Mouse (Mus musculus) testis, adult 2 months (tissue): ENCODE data around the gene Thegl. TPM values are rescaled to one million over a fixed set of nuclear protein-coding genes. Genes with fewer than 3 reads are reported as not detected.
A peak's percentile ranks its signal among the peaks of the same experiment; 100 is the strongest.
"Not testable (repeated sequence)": the region's sequence is repeated elsewhere in the genome, so short reads cannot be mapped to it uniquely, and the experiment has no call there.

Experiments used
- H3K27ac ChIP-seq: fragments of 200-500 bp; 2 replicates; pipeline ENCODE4 v1.5.1; 2012; ENCODE audit warnings: low read depth, low read length; ENCODE audit not compliant: control insufficient read depth, insufficient read depth
- H3K27me3 ChIP-seq: fragments of 200-500 bp; 2 replicates; pipeline ENCODE4 v1.6.1; 2012; ENCODE audit warnings: mild to moderate bottlenecking, low read length, moderate library complexity; ENCODE audit not compliant: control insufficient read depth, insufficient read depth
- H3K36me3 ChIP-seq: fragments of 200-500 bp; 2 replicates; pipeline ENCODE4 v1.6.1; 2012; ENCODE audit warnings: mild to moderate bottlenecking, low read length; ENCODE audit not compliant: control insufficient read depth, insufficient read depth
- H3K4me1 ChIP-seq: fragments of 200-500 bp; 2 replicates; pipeline ENCODE4 v1.6.1; 2012; ENCODE audit warnings: low read length; ENCODE audit not compliant: control insufficient read depth, insufficient read depth
- H3K4me3 ChIP-seq: fragments of 200-500 bp; 2 replicates; pipeline ENCODE4 v1.5.1; 2012; ENCODE audit warnings: low read depth, mild to moderate bottlenecking, low read length, moderate library complexity, mixed read lengths; ENCODE audit not compliant: control insufficient read depth
- CTCF ChIP-seq: fragments of 200-500 bp; IDR thresholded peaks from 2 replicates; pipeline ENCODE4 v1.5.1; 2012; ENCODE audit warnings: low read depth, mild to moderate bottlenecking, inconsistent platforms, low read length, moderate library complexity; ENCODE audit not compliant: control insufficient read depth, insufficient read depth, insufficient replicate concordance
- POLR2A ChIP-seq: fragments of 200-500 bp; IDR thresholded peaks from 2 replicates; pipeline ENCODE4 v1.6.1; 2012; ENCODE audit warnings: low read depth, mild to moderate bottlenecking, inconsistent platforms, low read length, moderate library complexity; ENCODE audit not compliant: control insufficient read depth
- polyA plus RNA-seq: library from polyadenylated mRNA; depleted of rRNA; stranded (reverse); fragments of >200 nt; gene quantifications from 2 replicates; pipeline ENCODE4 v1.2.3, GENCODE M21; 2012

The Thegl gene
- polyA plus RNA-seq, 1 experiment: 149 TPM

- peak; percentile 59; the same call in 1 of the 2 replicates for TF ChIP-seq CTCF
- TF ChIP-seq POLR2A: no peak
These were observed 73.5 kb downstream of the Thegl start for GRCm38 (mm10) chr5:77089294-77089693.

GRCm38 (mm10) chr5:77089901-77090300, 74.1 kb downstream of the Thegl start:
- TF ChIP-seq CTCF: no peak
- no peak for TF ChIP-seq POLR2A
- H3K4me1 ChIP-seq: peaks cover 8% of the 10 kb centered on the region
- no peak overlapping the region for H3K27ac ChIP-seq

More at GRCm38 (mm10) chr5:77089294-77089693, 73.5 kb downstream of the Thegl start:
- Histone ChIP-seq H3K4me1 (peaks cover 4% of the 10 kb centered on the region), H3K27ac (no peak overlapping the region), H3K36me3 (no peaks in the 10 kb centered on the region), H3K4me3 (no peak overlapping the region), H3K27me3 (no peaks in the 10 kb centered on the region)

GRCm38 (mm10) chr5:77090521-77091096, 74.8 kb downstream of the Thegl start:
- H3K27ac ChIP-seq: no peak overlapping the region
- no peaks in the 10 kb centered on the region for H3K36me3 ChIP-seq
- no peak for TF ChIP-seq CTCF
- TF ChIP-seq POLR2A: no peak
- no peaks in the 10 kb centered on the region for H3K27me3 ChIP-seq
- H3K4me1 ChIP-seq: peaks cover 10% of the 10 kb centered on the region
- no peak overlapping the region for H3K4me3 ChIP-seq

More at GRCm38 (mm10) chr5:77089901-77090300, 74.1 kb downstream of the Thegl start:
- Histone ChIP-seq H3K36me3 (no peaks in the 10 kb centered on the region), H3K27me3 (no peaks in the 10 kb centered on the region), H3K4me3 (no peak overlapping the region)

GRCm38 (mm10) chr5:77091923-77092322, 76.1 kb downstream of the Thegl start:
- Histone ChIP-seq H3K27me3 (no peaks in the 10 kb centered on the region), H3K27ac (no peak overlapping the region; the same call in 1 of the 2 replicates), H3K4me1 (peaks cover 10% of the 10 kb centered on the region), H3K36me3 (no peaks in the 10 kb centered on the region), H3K4me3 (no peak overlapping the region)
- TF ChIP-seq POLR2A (no peak), CTCF (no peak)

- no peaks in the 10 kb centered on the region for H3K27me3 ChIP-seq
- no peak for TF ChIP-seq CTCF
- TF ChIP-seq POLR2A: no peak
- H3K4me1 ChIP-seq: peaks cover 9% of the 10 kb centered on the region
- H3K27ac ChIP-seq: no peak overlapping the region
- H3K4me3 ChIP-seq: no peak overlapping the region
- no peaks in the 10 kb centered on the region for H3K36me3 ChIP-seq
These were observed 76.7 kb downstream of the Thegl start for GRCm38 (mm10) chr5:77092531-77092930.

- no peak overlapping the region for H3K27ac ChIP-seq
- H3K4me3 ChIP-seq: peak overlapping the region; percentile 28; the same call in 1 of the 2 replicates
- H3K27me3 ChIP-seq: no peaks in the 10 kb centered on the region
- peaks cover 6% of the 10 kb centered on the region for H3K4me1 ChIP-seq
- H3K36me3 ChIP-seq: no peaks in the 10 kb centered on the region
- TF ChIP-seq CTCF (no peak), POLR2A (no peak)
These were observed 78.1 kb downstream of the Thegl start for GRCm38 (mm10) chr5:77093961-77094360.

- no peak for TF ChIP-seq CTCF
- TF ChIP-seq POLR2A: peak; percentile 59
- Histone ChIP-seq H3K4me1 (peaks cover 6% of the 10 kb centered on the region), H3K27ac (peak overlapping the region; percentile 61), H3K36me3 (no peaks in the 10 kb centered on the region), H3K4me3 (peak overlapping the region; percentile 78), H3K27me3 (no peaks in the 10 kb centered on the region)
These were observed 79.0 kb downstream of the Thegl start for GRCm38 (mm10) chr5:77094510-77095491.

- not testable (repeated sequence) for H3K4me1 ChIP-seq
These were observed 80.4 kb downstream of the Thegl start for GRCm38 (mm10) chr5:77096194-77096593.

More at GRCm38 (mm10) chr5:77096194-77096593, 80.4 kb downstream of the Thegl start:
- H3K27ac ChIP-seq, H3K36me3 ChIP-seq, H3K4me3 ChIP-seq, H3K27me3 ChIP-seq: not testable (repeated sequence)
